Mouse (Mus musculus) gonadal fat pad, adult 2 months (tissue): Measurements from ENCODE around the gene Wdsub1. TPM values are rescaled to one million over a fixed set of nuclear protein-coding genes. Genes with fewer than 3 reads are reported as not detected.
"Not testable (repeated sequence)": the region's sequence is repeated elsewhere in the genome, so short reads cannot be mapped to it uniquely, and the experiment has no call there.

Experiments used
- DNase-seq: peaks from one replicate; pipeline ENCODE4 v3.0.0-alpha.2; 2012; ENCODE audit warnings: low read depth
- polyA plus RNA-seq: library from polyadenylated mRNA; depleted of rRNA; stranded (reverse); fragments of >200 nt; gene quantifications from 2 replicates; pipeline ENCODE4 v1.2.3, GENCODE M21; 2012; rRNA removed

Gene Wdsub1
- 88.1 and 95.0 TPM in 2 replicates for polyA plus RNA-seq

- DNase-seq, result peak; percentile 27
Observed at GRCm38 (mm10) chr2:59881831-59882741, at the start of gene Wdsub1. Wdsub1 (minus strand) TSS chr2:59882591.

GRCm38 (mm10) chr2:59913610-59914009, 31.2 kb upstream of the Wdsub1 start:
- no peak for DNase-seq

GRCm38 (mm10) chr2:59908048-59908447, 25.7 kb upstream of the Wdsub1 start:
- no peak for DNase-seq

- DNase-seq, result no peak
Observed at GRCm38 (mm10) chr2:59904007-59904406, 21.6 kb upstream of the Wdsub1 start.

GRCm38 (mm10) chr2:59898666-59899065, 16.3 kb upstream of the Wdsub1 start:
- no peak for DNase-seq

- no peak for DNase-seq
Observed at GRCm38 (mm10) chr2:59898105-59898504, 15.7 kb upstream of the Wdsub1 start.

- DNase-seq, result no peak
Observed at GRCm38 (mm10) chr2:59896837-59897236, 14.4 kb upstream of the Wdsub1 start.

- no peak for DNase-seq
Observed at GRCm38 (mm10) chr2:59896400-59896799, 14.0 kb upstream of the Wdsub1 start.

- no peak for DNase-seq
Observed at GRCm38 (mm10) chr2:59889699-59890098, 7.3 kb upstream of the Wdsub1 start.

- no peak for DNase-seq
Observed at GRCm38 (mm10) chr2:59882742-59883281, 421 bp upstream of the Wdsub1 start.

- no peak for DNase-seq
Observed at GRCm38 (mm10) chr2:59881404-59881803, 987 bp downstream of the Wdsub1 start.

GRCm38 (mm10) chr2:59878221-59878620, 4.2 kb downstream of the Wdsub1 start:
- DNase-seq, result no peak

- DNase-seq, result no peak
Observed at GRCm38 (mm10) chr2:59877335-59877734, 5.1 kb downstream of the Wdsub1 start.

- no peak for DNase-seq
Observed at GRCm38 (mm10) chr2:59876482-59876881, 5.9 kb downstream of the Wdsub1 start.

- DNase-seq, result no peak
Observed at GRCm38 (mm10) chr2:59870526-59870925, 11.9 kb downstream of the Wdsub1 start.

GRCm38 (mm10) chr2:59862618-59863017, 19.8 kb downstream of the Wdsub1 start:
- DNase-seq, result no peak

GRCm38 (mm10) chr2:59854363-59854762, 28.0 kb downstream of the Wdsub1 start:
- DNase-seq, result no peak

GRCm38 (mm10) chr2:59853543-59853942, 28.8 kb downstream of the Wdsub1 start:
- DNase-seq, result no peak

GRCm38 (mm10) chr2:59852916-59853315, 29.5 kb downstream of the Wdsub1 start:
- no peak for DNase-seq

- DNase-seq, result not testable (repeated sequence)
Observed at GRCm38 (mm10) chr2:59851885-59852284, 30.5 kb downstream of the Wdsub1 start.

- no peak for DNase-seq
Observed at GRCm38 (mm10) chr2:59843848-59844247, 38.5 kb downstream of the Wdsub1 start.

GRCm38 (mm10) chr2:59843156-59843555, 39.2 kb downstream of the Wdsub1 start:
- DNase-seq, result no peak

GRCm38 (mm10) chr2:59842556-59843008, 39.8 kb downstream of the Wdsub1 start:
- DNase-seq, result no peak
